Mouse (Mus musculus) thymus, adult 18-20 months (tissue): Measurements from ENCODE around the gene Nfkbil1.

Experiments used
- DNase-seq, 2 experiments: peaks; one replicate each; pipeline ENCODE4 v3.0.0; 2022; ENCODE audit warnings: mixed read lengths in 2 of 2

Nfkbil1 gene

DNA sequence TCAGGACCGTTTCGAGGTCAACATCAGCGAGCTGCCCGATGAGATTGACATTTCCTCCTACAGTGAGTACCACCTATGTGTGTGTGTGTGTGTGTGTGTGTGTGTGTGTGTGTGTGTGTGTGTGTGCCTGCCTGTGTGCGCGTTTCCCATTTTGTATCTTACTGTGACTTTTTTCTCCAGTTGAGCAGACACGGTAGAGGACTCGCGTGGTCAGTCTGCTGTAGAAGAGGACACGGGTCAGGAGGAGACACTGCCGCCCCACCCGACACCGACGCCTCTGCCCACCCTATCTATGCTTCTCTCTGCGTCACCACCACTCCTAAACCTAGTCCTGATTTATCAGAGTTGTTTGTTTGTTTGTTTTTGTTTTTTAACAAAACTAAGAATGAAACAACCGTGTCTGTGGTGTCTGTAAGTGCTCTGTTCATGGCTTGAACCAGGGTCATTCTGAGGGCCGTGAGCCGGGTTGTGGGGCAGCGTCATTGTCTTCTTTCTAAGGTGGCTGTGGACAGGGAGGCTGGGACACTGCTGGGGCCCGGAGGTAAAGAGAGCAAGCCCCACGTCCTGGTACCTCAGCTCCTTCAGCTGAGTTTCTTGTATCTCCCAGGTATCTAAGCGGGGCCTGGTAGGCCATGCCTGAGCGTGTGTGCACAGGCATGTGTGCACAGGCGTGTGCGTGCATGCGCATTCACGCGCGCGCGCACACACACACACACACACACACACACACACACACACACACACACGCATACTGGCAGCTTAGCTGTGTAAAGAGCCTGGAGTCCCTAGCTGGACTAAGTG is 17.9 kb upstream of the Nfkbil1 start:
- no peak for DNase-seq

DNA sequence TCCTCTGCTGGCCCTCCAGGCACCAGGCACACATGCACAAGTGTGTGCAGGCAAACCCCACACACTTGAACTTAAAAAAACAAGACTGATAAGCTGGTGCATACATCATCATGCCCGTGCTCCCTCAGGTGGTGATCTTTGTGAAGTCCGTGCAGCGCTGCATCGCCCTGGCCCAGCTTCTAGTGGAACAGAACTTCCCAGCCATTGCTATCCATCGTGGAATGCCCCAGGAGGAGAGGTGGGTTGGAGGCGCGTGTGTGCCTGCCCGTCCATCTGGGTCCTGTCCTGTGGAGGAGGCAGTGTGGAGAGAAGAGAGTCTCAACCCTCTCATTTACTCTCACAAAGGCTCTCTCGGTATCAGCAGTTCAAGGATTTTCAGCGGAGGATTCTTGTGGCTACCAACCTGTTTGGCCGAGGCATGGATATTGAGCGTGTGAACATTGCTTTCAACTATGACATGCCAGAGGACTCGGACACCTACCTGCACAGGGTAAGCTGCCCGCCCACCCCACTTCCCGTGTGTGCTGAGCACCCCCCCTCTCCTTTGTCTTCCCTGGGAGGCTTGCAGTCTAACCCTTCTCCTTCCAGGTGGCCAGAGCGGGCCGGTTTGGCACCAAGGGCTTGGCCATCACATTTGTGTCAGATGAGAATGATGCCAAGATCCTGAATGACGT is 17.2 kb upstream of the Nfkbil1 start:
- DNase-seq: no peak

DNA sequence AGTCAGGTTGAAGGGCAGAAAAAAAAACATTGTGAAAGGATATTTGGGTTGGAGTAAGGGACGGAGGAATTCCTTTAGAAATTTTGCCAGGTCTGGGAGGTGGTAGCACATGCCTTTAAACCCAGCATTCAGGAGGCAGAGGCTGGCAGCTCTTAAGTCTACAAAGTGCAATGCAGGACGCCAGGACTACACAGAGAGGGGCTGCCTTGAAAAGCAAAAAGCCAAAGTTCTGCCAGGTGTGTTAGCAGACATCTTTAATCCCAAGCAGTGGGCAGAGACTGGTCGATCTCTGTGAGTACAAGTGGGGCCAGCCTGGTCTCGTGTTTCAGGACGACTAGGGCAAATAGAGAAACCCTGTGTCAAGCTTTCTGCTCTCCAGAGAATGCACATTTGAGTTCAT is 16.4 kb upstream of the Nfkbil1 start:
- DNase-seq: no peak

GRCm38 (mm10) chr17:35251162-35251719 is 15.6 kb upstream of the Nfkbil1 start:
- DNase-seq: no peak

- DNase-seq: no peak
Observed at GRCm38 (mm10) chr17:35250348-35251120, 14.9 kb upstream of the Nfkbil1 start.

DNA sequence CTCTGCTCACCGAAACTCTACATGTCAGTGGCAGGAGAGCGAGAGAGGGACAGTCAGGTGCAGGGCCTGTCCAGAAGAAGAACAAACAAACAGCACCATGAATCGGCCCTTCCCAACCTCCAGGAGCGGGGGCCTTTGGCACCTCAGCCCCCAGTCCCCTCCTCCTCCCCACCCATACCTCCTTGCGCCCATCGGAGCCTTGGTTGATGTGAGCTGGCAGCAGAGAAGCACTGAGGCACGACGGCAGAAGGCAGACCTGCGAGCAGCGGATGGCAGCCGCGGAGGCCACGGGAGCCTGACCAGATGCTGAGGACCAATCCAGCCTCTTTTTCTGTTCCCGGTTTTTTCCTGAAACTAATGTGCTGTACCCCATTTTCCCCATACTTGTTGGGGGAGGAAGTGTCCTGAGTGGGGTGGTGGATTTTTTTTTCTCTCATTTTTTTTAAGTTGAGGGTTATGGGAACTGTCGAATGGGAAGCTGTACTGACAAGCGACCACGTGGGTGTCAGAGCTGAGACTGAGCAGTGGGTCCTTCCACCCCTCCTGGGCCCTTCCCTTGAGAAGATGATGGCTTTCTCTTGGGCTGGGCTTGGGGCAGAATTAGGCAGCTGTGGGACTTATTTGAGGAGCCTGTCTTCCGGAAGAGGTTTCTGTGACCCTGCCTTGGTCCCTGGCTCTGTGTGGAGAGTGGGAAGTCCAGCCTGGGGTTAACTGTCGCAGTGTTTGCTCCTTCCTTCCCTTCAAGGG is 14.0 kb upstream of the Nfkbil1 start:
- DNase-seq: no peak

GRCm38 (mm10) chr17:35248986-35249385 is 13.4 kb upstream of the Nfkbil1 start:
- DNase-seq: no peak

- no peak for DNase-seq
Observed at GRCm38 (mm10) chr17:35247144-35247543, 11.6 kb upstream of the Nfkbil1 start.

- DNase-seq: no peak
Observed at GRCm38 (mm10) chr17:35245731-35246623, 10.4 kb upstream of the Nfkbil1 start.

DNA sequence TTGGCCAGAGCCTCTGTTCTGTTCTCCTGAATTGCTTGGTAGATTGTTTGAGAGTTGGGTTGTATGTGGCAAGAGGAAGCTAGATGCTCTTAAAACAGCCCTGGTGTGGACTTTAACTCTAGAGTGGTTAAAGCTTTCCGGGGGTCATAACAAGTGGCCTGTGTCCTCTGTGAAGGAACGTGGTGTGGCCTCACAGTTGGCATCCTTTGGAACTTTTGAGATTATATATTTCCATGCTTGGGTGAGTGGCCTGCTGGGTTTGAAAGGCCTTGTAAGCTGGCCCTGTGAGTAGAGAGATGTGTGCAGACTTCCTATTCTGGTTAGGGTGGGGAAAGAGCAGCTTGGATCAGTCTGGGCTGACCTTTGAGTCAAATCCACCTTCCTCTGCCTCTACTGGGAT is 9.4 kb upstream of the Nfkbil1 start:
- DNase-seq: no peak

DNA sequence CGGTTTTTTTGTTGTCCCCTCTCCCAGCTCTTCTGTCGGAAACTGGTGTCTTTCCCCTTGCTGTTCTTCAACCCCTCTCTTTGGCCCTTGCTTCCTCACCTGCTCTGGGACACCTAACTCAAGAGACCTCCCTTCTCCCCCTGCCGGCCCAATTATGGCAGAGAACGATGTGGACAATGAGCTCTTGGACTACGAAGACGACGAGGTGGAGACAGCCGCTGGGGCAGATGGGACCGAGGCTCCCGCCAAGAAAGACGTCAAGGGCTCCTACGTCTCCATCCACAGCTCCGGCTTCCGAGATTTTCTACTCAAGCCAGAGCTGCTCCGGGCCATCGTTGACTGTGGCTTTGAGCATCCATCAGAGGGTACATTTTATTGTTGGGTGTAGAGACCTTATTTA is 7.5 kb upstream of the Nfkbil1 start:
- DNase-seq: no peak

DNA sequence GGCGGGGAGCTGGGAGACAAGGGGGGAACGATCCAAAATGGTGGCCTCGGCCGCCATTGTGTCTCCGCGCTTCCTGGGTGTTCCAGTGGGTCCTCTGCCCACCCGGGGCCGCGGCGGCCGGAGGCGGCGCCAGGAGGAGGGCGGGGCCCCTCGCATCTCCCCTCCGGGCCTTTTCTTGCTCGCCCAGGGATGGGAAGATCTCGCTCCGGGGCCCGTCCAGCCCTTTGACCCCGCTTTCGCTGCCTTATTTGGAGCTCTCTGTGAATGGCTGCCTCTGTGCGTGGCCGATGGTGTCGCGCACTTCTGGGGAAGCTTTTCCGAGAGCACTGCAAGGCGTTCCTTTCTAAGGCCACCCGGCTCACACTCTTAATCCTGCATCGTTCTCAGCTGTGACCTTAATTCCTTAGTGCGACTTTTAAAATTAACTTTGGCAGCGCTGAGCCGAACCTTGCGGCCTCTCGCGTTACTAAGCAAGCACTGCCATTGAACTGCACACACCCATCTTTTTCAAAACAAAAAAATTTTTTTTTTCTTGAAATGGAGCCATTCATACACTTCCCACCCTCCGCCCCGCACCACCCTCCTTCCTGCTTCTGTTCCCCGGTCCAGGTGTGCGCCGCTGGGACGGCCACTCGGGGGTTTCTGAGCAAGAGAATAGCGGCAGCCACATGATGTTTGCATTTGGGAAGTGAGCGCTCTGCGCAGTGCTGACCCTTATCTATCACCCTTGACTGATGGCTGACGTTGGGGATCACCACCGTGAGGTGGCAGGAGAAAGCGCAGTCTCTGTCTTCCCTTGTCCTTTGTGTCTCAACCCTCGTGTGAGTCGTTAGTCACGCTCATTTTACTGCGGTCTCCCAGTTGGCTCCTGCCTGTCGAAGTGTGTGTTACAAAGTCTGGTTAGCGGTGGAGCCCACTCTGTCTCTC is 6.7 kb upstream of the Nfkbil1 start:
- DNase-seq: peak; percentile 47 to 62

DNA sequence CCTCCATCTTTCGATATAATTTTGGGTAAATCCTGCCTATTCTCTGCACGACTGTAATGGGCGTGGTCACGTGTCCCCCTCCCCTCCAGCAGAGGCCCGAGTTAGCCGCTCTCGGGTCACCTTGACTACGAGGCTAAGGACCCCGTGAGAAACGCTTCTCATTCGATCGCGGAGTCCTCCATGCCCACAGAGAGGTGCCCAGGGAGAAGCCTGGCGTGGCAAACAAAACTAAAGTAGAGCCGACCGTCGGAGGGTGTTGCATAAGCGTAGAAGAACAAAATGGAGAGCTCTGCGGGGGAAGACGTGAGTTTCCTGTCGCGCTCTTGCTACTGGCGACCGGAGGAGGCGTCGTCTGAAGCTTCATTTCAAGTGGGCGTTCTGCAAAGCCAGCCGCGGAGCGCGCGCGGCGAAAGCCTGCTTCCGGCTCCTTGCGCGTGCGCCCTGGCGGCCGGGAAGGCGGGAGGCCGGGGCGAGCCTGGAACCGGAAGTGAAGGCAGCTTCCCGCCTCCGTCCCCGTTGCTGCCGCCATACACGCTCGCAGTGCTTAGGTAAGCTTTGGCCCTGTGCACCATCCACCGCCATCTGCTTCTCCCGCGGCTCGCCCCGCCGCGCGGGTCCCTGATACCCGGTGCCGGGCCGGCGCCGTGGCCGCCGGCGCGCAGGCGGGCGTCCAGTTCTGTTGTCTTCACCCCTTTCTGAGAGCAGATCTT is 5.9 kb upstream of the Nfkbil1 start, which contains the start of gene Ddx39b:
TSS of gene Ddx39b (plus strand) at position 442 of the 710 bp plus-strand sequence.
- peak; percentile 94 to 95 for DNase-seq

GRCm38 (mm10) chr17:35240384-35241304 is 5.1 kb upstream of the Nfkbil1 start:
- no peak for DNase-seq

- DNase-seq: no peak
Observed at GRCm38 (mm10) chr17:35239700-35240099, 4.1 kb upstream of the Nfkbil1 start.

DNA sequence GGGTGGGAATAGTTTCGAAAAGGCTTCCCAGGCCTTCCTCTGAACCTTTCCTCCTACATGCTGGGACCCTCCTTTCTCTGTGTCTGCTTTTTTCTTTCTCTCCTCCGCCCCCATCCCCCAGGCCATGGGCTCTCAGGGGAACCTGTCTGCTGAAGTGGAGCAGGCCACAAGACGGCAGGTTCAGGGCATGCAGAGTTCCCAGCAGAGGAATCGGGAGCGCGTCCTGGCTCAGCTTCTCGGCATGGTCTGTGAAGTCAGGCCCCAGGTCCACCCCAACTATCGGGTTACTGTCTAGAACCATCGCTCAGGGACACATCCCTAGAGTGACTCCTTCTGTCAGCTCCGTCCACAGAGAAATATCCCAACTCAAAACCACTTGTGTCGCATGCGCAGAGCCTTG is 1.9 kb upstream of the Nfkbil1 start:
- DNase-seq: no peak

GRCm38 (mm10) chr17:35236996-35237395 is 1.4 kb upstream of the Nfkbil1 start:
- no peak for DNase-seq

GRCm38 (mm10) chr17:35236390-35236746 is 776 bp upstream of the Nfkbil1 start:
- DNase-seq: peak; percentile 94
